Mouse (Mus musculus) brain, embryonic 14.5 days (tissue): ENCODE measurements at regions not wholly inside any gene's neighbourhood (a gene's known extent, or its start where the extent isn't known, plus 50 kb on each side); places are given as distances from the start of the nearest gene placed in this dataset.

Experiments used
- CTCF ChIP-seq: fragments of 200-500 bp; IDR thresholded peaks from 2 replicates; pipeline ENCODE4 v1.5.1; 2012; ENCODE audit warnings: inconsistent platforms, mild to moderate bottlenecking, moderate library complexity, borderline replicate concordance; ENCODE audit not compliant: insufficient read depth, insufficient read length; ENCODE audit errors: extremely low read depth
- POLR2A ChIP-seq: fragments of 200-500 bp; IDR thresholded peaks from 2 replicates; pipeline ENCODE4 v1.6.1; 2012; ENCODE audit warnings: mild to moderate bottlenecking, inconsistent platforms, borderline replicate concordance; ENCODE audit not compliant: poor library complexity, insufficient read depth, insufficient read length, severe bottlenecking; ENCODE audit errors: extremely low read depth

GRCm38 (mm10) chr4:78605763-78606460 lies 394.2 kb upstream of the Ptprd start:
- no peak for TF ChIP-seq POLR2A
- TF ChIP-seq CTCF, result no peak
